Mouse (Mus musculus): ENCODE results near the gene Ctc1. TPM values are rescaled to one million over a fixed set of nuclear protein-coding genes. Genes with fewer than 3 reads are reported as not detected.

The Ctc1 gene
- polyA plus RNA-seq, 1 experiment from 2014 or later, result 76.0 TPM

DNA sequence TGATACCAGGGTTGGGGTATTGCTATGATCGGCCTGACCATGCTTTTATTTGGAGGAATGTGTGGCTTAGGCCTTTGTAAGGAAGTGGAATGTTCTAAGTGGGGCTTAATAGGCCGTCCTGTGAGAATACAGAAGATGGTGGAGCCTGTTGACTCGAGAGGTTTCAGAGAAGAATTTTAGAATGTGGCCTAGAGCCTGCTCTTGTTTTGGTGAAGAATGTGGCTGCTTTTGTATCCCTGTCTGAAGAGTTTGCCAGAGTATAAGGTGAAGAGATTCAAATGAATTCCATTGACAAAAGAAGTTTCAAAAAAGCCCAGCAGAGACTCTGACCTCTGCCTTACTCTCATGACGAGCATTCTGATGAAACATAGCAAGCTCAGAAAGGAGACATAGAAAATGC lies 36.1 kb downstream of the Ctc1 start:
- no peak for DNase-seq (ENCODE audit: low spot score)
- H3K36me3 ChIP-seq (ENCODE audit: control insufficient read depth, insufficient read depth, low read length), result peaks cover 19% of the 10 kb centered on the region
- 89% methylated on average over 4 of the region's 4 CpGs for WGBS
- H3K27me3 ChIP-seq (ENCODE audit: control insufficient read depth, insufficient read depth, low read length), result no peaks in the 10 kb centered on the region
- H3K4me3 ChIP-seq (ENCODE audit: low read depth, low read length), result no peak overlapping the region
- no peak overlapping the region for H3K27ac ChIP-seq (ENCODE audit: low read depth, low read length)
- H3K4me1 ChIP-seq (ENCODE audit: control insufficient read depth, insufficient read depth, low read length), result 0 out of 2 replicates have a peak, but pooled peaks cover 1% of the 10 kb centered on the region
- H3K4me2 ChIP-seq (ENCODE audit: low read depth), result no peak overlapping the region
- H3K9me3 ChIP-seq (ENCODE audit: control insufficient read depth, low read length), result no peaks in the 10 kb centered on the region
- no peak for ATAC-seq (ENCODE audit: insufficient read depth, low FRiP score, low TSS enrichment)
- no peak overlapping the region for H3K9ac ChIP-seq (ENCODE audit: low read length)

DNA sequence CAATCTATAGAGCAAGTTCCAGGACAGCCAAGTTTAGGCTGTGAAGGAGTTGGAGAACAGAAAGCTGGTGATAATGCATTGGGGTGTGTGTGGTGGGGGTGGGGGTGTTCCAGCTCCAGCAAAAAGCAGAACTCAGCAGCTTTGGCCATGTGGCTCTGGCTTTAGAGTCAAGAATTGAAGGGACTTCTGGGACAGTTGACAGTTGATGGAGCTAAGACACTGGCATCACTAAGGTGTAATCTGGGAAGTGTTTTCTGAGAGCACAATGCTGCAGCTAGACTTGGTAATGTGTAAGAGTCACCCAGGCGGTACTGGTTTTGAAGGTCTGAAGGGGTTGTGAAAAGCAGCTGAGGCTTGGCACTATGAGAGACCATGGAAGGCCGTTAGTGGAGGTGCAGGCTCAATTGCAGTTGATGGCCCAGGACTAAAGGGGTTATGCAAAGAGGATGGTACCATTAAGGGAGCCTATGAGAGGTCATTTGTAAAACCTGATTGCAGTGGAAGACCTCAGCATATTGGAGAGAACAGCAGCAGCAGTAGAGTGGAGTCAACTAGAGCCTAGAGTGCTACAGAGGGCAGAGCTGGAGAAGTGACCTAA lies 37.2 kb downstream of the Ctc1 start:
- Histone ChIP-seq H3K9ac (ENCODE audit: low read length) (no peak overlapping the region), H3K4me2 (ENCODE audit: low read depth) (no peak overlapping the region), H3K4me1 (ENCODE audit: control insufficient read depth, insufficient read depth, low read length) (no peaks in the 10 kb centered on the region), H3K9me3 (ENCODE audit: control insufficient read depth, low read length) (no peaks in the 10 kb centered on the region), H3K36me3 (ENCODE audit: control insufficient read depth, insufficient read depth, low read length) (peaks cover 18% of the 10 kb centered on the region), H3K4me3 (ENCODE audit: low read depth, low read length) (no peak overlapping the region), H3K27me3 (ENCODE audit: control insufficient read depth, insufficient read depth, low read length) (no peaks in the 10 kb centered on the region), H3K27ac (ENCODE audit: low read depth, low read length) (no peak overlapping the region)
- ATAC-seq (ENCODE audit: insufficient read depth, low FRiP score, low TSS enrichment) (no peak), DNase-seq (ENCODE audit: low spot score) (no peak)
- WGBS, result 71% methylated on average over 2 of the region's 2 CpGs

DNA sequence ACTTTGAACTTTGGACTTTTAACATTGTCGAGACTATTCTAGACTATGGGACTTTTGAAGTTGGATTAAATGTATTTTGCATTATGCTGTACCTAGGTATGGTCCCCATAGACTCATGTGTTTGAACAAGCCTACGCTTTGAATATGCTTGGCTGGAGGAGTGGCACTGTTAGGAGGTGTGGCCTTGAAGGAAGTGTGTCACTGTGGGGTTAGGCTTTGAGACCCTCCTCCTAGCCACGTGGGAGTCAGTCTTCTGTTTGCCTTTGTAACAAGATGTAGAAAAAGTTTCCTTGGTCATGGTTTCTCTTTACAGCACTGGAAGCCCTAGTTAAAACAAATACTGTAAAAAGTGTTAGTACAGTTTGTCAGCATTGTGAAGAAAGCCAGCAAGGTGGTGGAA lies 38.1 kb downstream of the Ctc1 start:
- Histone ChIP-seq H3K36me3 (ENCODE audit: control insufficient read depth, insufficient read depth, low read length) (peaks cover 9% of the 10 kb centered on the region), H3K9ac (ENCODE audit: low read length) (no peak overlapping the region), H3K9me3 (ENCODE audit: control insufficient read depth, low read length) (no peaks in the 10 kb centered on the region), H3K4me3 (ENCODE audit: low read depth, low read length) (no peak overlapping the region), H3K27me3 (ENCODE audit: control insufficient read depth, insufficient read depth, low read length) (no peaks in the 10 kb centered on the region), H3K27ac (ENCODE audit: low read depth, low read length) (no peak overlapping the region), H3K4me2 (ENCODE audit: low read depth) (no peak overlapping the region), H3K4me1 (ENCODE audit: control insufficient read depth, insufficient read depth, low read length) (peaks cover 7% of the 10 kb centered on the region)
- WGBS, result 83% methylated on average over 3 of the region's 3 CpGs
- DNase-seq (ENCODE audit: low spot score), result no peak
- no peak for ATAC-seq (ENCODE audit: insufficient read depth, low FRiP score, low TSS enrichment)

DNA sequence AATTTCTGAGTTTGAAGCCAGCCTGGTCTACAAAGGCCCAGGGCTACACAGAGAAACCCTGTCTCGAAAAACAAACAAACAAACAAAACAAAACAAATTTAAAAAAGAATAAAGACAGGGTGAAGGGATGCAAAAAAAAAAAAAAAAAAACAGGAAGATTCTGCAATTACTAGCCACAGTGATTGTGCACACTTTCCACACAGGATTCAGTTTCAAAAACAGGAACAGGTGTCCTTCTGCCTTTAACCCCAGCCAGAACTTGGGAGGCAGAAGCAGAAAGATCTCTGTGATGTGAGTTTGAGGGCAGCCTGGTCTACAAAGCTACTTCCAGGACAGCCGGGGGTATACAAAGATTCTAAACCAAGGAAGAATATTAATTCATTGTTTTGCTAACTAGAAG lies 42.6 kb downstream of the Ctc1 start:
- H3K27me3 ChIP-seq (ENCODE audit: control insufficient read depth, insufficient read depth, low read length), result no peaks in the 10 kb centered on the region
- peak overlapping the region; percentile 98 for H3K4me2 ChIP-seq (ENCODE audit: low read depth)
- H3K9me3 ChIP-seq (ENCODE audit: control insufficient read depth, low read length), result no peaks in the 10 kb centered on the region
- H3K36me3 ChIP-seq (ENCODE audit: control insufficient read depth, insufficient read depth, low read length), result no peaks in the 10 kb centered on the region
- H3K9ac ChIP-seq (ENCODE audit: low read length), result no peak overlapping the region; the same call in 1 of the 2 replicates
- DNase-seq (ENCODE audit: low spot score), result no peak
- WGBS, result 79% methylated on average over 2 of the region's 2 CpGs
- H3K4me3 ChIP-seq (ENCODE audit: low read depth, low read length), result peak overlapping the region; percentile 69
- 0 out of 2 replicates have a peak overlapping the region, but pooled peaks have one; percentile 77 for H3K27ac ChIP-seq (ENCODE audit: low read depth, low read length)
- H3K4me1 ChIP-seq (ENCODE audit: control insufficient read depth, insufficient read depth, low read length), result peaks cover 22% of the 10 kb centered on the region
- ATAC-seq (ENCODE audit: insufficient read depth, low FRiP score, low TSS enrichment), result no peak

DNA sequence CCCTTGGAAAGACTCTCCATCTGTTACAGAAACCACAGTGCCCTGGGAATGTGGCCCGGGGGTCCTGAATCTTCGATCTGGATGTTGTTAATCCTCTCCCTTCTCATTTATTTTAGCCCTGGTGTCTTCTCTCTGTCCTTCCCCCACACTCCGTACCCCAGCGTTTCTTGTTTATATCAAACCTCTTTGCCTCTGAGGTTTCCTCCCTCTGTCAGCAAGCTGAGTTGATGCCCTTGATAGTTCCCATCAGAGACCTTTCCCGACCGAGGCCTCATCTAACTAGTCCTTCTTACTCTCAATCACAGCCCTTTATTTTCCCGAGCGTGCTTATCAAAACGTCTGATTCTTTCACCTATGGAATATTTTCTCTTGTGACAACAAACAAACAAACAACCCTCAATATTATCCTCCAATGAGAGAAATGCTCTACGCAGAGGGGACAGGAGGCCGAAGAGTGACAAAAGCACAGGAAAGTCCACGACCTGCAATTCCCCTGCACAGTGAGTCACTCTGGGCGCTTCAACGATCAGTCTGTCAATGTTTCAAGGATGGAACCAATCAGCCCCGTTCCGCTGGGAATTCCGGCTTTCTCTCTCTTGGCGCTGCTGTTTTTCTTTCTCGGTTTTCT lies 43.1 kb downstream of the Ctc1 start:
- ATAC-seq (ENCODE audit: insufficient read depth, low FRiP score, low TSS enrichment) (peak; percentile 3; the same call in 1 of the 2 replicates), DNase-seq (ENCODE audit: low spot score) (no peak)
- H3K36me3 ChIP-seq (ENCODE audit: control insufficient read depth, insufficient read depth, low read length), result no peaks in the 10 kb centered on the region
- peak overlapping the region; percentile 69 for H3K4me3 ChIP-seq (ENCODE audit: low read depth, low read length)
- peak overlapping the region; percentile 77 for H3K27ac ChIP-seq (ENCODE audit: low read depth, low read length)
- WGBS, result 3% methylated on average over 19 of the region's 19 CpGs
- no peaks in the 10 kb centered on the region for H3K27me3 ChIP-seq (ENCODE audit: control insufficient read depth, insufficient read depth, low read length)
- H3K4me2 ChIP-seq (ENCODE audit: low read depth), result peak overlapping the region; percentile 98
- peak overlapping the region; percentile 57 for H3K9ac ChIP-seq (ENCODE audit: low read length)
- H3K4me1 ChIP-seq (ENCODE audit: control insufficient read depth, insufficient read depth, low read length), result peaks cover 22% of the 10 kb centered on the region
- H3K9me3 ChIP-seq (ENCODE audit: control insufficient read depth, low read length), result no peaks in the 10 kb centered on the region

DNA sequence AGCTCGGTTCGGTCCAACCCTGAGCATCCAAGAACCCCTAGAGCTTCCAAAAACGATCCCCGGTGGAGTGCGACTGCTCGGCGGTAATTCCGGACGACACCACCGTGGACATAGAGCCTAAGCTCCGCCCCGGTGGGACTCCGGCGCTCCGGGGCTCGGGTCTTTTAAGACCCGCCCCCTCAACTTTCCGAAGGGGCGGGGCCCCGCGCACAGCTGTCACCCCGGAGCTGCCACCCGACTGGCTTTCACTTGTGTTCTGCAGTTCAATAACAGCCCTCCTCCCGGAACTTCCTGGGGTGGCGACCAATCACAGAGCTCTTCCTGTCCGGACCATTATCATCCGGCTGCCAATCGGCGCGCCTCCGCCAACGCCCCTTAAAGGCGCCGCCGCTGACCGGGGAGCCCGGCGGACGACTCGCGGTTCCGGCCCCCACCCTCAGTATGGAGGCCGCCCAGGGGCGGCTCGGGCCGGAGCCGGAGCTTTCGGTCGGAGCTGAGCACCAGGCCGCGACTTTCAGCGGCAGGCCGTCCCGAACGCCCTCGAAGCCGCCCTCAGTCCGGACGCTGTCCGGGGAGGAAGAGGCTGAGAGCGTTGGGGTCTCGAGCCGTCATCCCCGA lies 43.8 kb downstream of the Ctc1 start, which contains the start of gene Borcs6:
Gene Borcs6 (plus strand): TSS at position 361 of the 618 bp plus-strand sequence.
- H3K27me3 ChIP-seq (ENCODE audit: control insufficient read depth, insufficient read depth, low read length), result no peaks in the 10 kb centered on the region
- under 1% methylated on average over 58 of the region's 64 CpGs for WGBS
- peak; percentile 84 for ATAC-seq (ENCODE audit: insufficient read depth, low FRiP score, low TSS enrichment)
- H3K4me1 ChIP-seq (ENCODE audit: control insufficient read depth, insufficient read depth, low read length), result peaks cover 26% of the 10 kb centered on the region
- peak within 1 kb of the TSS; percentile 67 for H3K9ac ChIP-seq (ENCODE audit: low read length)
- H3K9me3 ChIP-seq (ENCODE audit: control insufficient read depth, low read length), result no peaks in the 10 kb centered on the region
- peak within 1 kb of the TSS; percentile 69 for H3K4me3 ChIP-seq (ENCODE audit: low read depth, low read length)
- peak within 1 kb of the TSS; percentile 98 for H3K4me2 ChIP-seq (ENCODE audit: low read depth)
- peak; percentile 97 for DNase-seq (ENCODE audit: low spot score)
- no peaks in the 10 kb centered on the region for H3K36me3 ChIP-seq (ENCODE audit: control insufficient read depth, insufficient read depth, low read length)
- H3K27ac ChIP-seq (ENCODE audit: low read depth, low read length), result peak within 1 kb of the TSS; percentile 77

DNA sequence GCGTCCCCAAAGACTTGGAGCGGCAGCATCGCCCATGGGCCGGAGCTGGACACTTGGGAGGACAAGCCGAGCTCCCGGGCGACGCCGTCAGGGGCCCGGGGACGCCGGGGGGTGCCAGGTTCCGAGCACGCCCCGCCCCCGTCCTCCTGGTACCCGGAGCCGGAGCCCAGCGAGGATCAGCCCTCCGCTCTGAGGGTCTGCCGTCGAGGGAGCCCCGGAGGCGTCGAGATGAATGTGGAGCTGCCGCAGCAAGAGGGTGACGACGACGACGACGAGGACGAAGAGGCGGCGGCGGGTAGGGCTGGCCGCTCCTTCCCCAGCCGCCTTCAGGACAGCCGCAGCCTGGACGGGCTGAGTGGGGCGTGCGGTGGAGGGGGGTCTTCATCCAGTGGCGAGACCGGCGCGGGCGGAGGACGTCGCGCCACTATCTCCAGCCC lies 44.3 kb downstream of the Ctc1 start:
- Histone ChIP-seq H3K9me3 (ENCODE audit: control insufficient read depth, low read length) (no peaks in the 10 kb centered on the region), H3K4me2 (ENCODE audit: low read depth) (peak overlapping the region; percentile 98), H3K4me3 (ENCODE audit: low read depth, low read length) (peak overlapping the region; percentile 69), H3K27me3 (ENCODE audit: control insufficient read depth, insufficient read depth, low read length) (no peaks in the 10 kb centered on the region), H3K9ac (ENCODE audit: low read length) (peak overlapping the region; percentile 67), H3K36me3 (ENCODE audit: control insufficient read depth, insufficient read depth, low read length) (no peaks in the 10 kb centered on the region), H3K4me1 (ENCODE audit: control insufficient read depth, insufficient read depth, low read length) (peaks cover 26% of the 10 kb centered on the region), H3K27ac (ENCODE audit: low read depth, low read length) (peak overlapping the region; percentile 71)
- 0% methylated on average over 42 of the region's 49 CpGs for WGBS
- no peak for DNase-seq (ENCODE audit: low spot score)
- ATAC-seq (ENCODE audit: insufficient read depth, low FRiP score, low TSS enrichment), result peak; percentile 3; the same call in 1 of the 2 replicates

DNA sequence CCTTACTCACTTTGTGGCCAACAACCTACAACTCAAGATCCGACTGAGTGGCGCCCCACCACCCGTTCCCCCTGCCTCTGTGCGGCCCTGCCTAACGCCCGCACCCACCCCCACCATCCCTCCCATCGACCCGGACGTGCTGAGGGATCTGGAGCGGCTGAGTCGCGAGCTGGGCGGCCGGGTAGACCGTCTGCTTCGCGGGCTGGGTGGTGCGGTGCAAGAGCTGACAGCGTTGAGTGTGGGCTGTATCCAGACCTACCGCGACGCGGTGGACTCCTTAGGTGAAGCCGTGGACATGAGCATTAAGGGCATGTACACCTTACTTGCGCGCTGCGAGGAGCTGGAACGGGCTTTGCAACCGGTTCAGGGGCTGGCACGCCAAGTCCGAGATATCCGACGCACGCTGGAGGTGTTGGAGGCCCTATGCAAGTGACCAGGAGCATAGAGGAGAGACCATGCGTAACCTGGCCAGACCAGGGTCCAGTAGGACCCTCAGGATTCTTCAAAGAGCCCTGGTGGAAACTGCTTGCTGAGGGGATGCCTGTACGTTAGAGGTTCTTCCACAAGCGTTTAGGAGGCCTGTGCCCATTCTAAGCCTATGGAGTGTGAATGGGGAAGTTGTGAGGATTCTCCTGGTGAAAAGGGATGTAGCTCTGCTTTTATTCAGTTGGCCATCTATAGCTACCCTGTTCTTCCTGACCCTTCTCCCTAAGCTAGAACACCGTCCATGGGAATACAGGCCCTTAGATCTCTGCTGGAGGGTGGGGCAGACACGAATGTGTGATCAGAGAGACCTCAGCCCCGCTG lies 44.9 kb downstream of the Ctc1 start:
- H3K27ac ChIP-seq (ENCODE audit: low read depth, low read length), result peak overlapping the region; percentile 71; the same call in 1 of the 2 replicates
- WGBS, result under 1% methylated on average over 40 of the region's 40 CpGs
- peak overlapping the region; percentile 69 for H3K4me3 ChIP-seq (ENCODE audit: low read depth, low read length)
- H3K9me3 ChIP-seq (ENCODE audit: control insufficient read depth, low read length), result no peaks in the 10 kb centered on the region
- DNase-seq (ENCODE audit: low spot score), result peak; percentile 41
- peak overlapping the region; percentile 98 for H3K4me2 ChIP-seq (ENCODE audit: low read depth)
- peak overlapping the region; percentile 67 for H3K9ac ChIP-seq (ENCODE audit: low read length)
- H3K4me1 ChIP-seq (ENCODE audit: control insufficient read depth, insufficient read depth, low read length), result peaks cover 26% of the 10 kb centered on the region
- no peak; the same call in 1 of the 2 replicates for ATAC-seq (ENCODE audit: insufficient read depth, low FRiP score, low TSS enrichment)
- no peaks in the 10 kb centered on the region for H3K36me3 ChIP-seq (ENCODE audit: control insufficient read depth, insufficient read depth, low read length)
- H3K27me3 ChIP-seq (ENCODE audit: control insufficient read depth, insufficient read depth, low read length), result no peaks in the 10 kb centered on the region

Measured in neural tube, embryonic 11.5 days (tissue).